Mouse (Mus musculus) regulatory T cell (primary cell): Measurements from ENCODE around the gene Crocc2.

Source experiments
- in situ Hi-C: fragments of 300-600 bp; cut with MboI, MseI; formaldehyde crosslinking; loops from one replicate; pipeline ENCODE4 v1.15.1; 2025; ENCODE audit warnings: high pct_unique_total_duplicates

Crocc2 gene

DNA sequence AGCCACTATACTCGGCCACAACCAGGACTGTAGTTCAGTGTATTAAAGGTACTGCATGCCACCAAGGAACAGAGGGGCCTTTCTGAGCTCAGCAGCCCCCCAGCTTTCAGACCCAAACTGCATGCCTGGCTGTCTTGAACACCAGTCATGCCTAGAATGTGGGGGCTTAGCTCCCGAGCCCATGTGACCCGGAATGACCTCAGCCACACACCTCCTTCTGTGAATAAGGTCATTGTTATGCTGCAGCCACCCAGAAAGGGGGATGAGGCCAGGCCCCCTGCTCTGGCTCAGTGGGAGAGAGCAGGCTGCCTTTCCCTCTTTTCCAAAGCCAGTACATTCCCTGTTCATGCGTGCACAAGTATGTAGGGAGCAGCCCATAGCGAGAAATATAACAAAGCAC, 46.1 kb downstream of the Crocc2 start:
- in situ Hi-C loops = no loop called here

GRCm38 (mm10) chr1:93216839-93217497, 48.4 kb downstream of the Crocc2 start:
- in situ Hi-C loops = no loop called here

- in situ Hi-C loops = no loop called here
These were observed 49.0 kb downstream of the Crocc2 start for GRCm38 (mm10) chr1:93217530-93217929.

GRCm38 (mm10) chr1:93220776-93221175, 52.3 kb downstream of the Crocc2 start:
- in situ Hi-C loops = loop anchor here (10.0 kb wide), 1 partner anchor 1066 kb away; no protein-coding TSS in a partner anchor

- in situ Hi-C loops = loop anchor here (10.0 kb wide), 1 partner anchor 1069 kb away; no protein-coding TSS in a partner anchor
These were observed 55.4 kb downstream of the Crocc2 start for GRCm38 (mm10) chr1:93223972-93224371.

GRCm38 (mm10) chr1:93225226-93225625, 56.7 kb downstream of the Crocc2 start:
- in situ Hi-C loops = loop anchor here (10.0 kb wide), 1 partner anchor 1070 kb away; no protein-coding TSS in a partner anchor

DNA sequence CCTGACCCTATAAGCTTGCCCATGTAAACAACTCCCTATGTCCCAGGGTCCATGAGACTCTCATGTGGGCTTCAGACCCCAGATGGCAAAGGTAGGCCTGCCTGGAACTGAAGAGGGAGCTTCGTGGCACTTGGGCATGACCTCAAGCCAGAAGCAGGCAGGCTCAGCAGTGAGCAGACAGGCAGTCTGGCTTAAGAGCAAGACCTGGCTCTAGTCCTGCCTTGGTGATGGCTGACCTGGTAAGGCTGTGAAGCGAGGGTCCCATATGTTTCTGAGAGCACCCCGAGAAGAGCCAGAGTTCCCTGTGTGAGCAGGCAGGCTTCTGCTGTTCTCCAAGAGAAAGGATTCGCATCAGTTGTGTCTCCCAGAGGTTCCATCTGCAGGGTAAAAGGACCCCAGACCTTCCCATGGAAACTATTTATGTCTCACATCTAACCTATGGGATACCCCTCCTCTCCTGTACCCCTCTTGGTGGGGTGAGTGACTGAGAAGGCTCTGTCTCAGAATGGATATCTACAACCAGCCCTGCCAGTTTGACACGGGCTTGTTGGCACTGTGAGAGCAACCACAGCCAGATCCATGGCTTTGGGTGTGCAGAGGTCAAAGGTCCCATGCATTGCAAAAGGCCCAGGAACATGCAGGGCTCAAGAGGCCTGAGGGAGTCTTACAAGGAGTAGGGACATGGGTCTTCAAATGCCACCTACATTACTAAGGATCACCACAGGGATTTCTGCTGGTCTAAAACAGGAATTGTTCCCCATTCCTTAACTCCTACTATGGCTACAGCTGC, 57.4 kb downstream of the Crocc2 start:
- in situ Hi-C loops = loop anchor here (10.0 kb wide), 1 partner anchor 1071 kb away; no protein-coding TSS in a partner anchor

DNA sequence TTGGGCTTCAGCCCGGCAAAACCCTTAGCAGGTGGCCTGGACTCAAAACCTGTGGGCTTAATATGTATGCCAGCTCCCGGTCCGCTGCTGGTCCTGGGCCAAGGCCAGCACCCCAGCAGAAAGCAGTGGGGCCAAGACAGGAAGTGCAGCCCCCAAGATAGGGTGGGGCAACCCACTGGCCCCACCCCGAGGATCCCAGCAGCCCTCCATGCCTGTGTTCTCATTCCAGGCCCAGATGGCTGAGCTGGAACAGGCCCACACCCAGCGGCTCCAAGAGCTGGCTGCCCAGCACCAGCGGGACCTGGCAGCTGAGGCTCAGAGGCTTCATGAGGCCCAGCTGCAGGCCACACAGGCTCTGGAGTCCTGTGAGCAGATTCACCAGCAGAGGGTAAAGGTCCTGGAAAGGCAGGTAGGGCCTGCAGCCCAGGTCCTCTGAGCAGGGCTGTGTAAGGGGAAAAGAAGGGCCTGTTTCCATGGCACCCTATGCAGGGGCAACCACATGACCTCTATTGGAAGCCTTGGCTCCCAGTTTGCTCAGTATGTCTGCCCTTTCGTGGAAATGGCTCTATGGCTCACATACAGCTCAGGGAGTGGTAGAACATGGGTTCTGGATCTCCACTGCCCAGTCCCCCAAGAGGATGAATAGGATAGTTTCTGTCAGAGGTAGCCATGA, 58.9 kb downstream of the Crocc2 start:
- in situ Hi-C loops = loop anchor here (10.0 kb wide), 1 partner anchor 1073 kb away; no protein-coding TSS in a partner anchor

DNA sequence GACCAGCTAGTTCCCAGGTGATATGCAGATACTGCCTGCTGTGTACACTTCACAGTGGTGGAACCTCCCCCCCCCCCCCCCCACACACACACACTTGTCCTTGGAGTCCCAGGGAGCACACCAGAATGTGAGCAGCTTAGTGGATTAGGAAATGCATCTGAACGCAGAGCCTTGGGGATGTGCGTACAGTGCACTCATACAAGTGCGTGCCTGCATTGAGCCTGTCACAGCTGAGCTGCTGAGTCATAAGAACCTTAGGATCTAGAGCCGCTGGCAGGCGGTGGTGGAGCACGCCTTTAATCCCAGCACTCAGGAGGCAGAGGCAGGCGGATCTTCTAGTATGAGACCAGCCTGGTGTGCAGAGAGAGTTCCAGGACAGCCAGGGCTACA, 59.4 kb downstream of the Crocc2 start:
- in situ Hi-C loops = loop anchor here (10.0 kb wide), 1 partner anchor 1073 kb away; no protein-coding TSS in a partner anchor

GRCm38 (mm10) chr1:93229221-93229620, 60.7 kb downstream of the Crocc2 start:
- in situ Hi-C loops = loop anchor here (10.0 kb wide), 1 partner anchor 1074 kb away; no protein-coding TSS in a partner anchor

- in situ Hi-C loops = loop anchor here (10.0 kb wide), 1 partner anchor 1075 kb away; no protein-coding TSS in a partner anchor
These were observed 61.1 kb downstream of the Crocc2 start for GRCm38 (mm10) chr1:93229626-93230025.

DNA sequence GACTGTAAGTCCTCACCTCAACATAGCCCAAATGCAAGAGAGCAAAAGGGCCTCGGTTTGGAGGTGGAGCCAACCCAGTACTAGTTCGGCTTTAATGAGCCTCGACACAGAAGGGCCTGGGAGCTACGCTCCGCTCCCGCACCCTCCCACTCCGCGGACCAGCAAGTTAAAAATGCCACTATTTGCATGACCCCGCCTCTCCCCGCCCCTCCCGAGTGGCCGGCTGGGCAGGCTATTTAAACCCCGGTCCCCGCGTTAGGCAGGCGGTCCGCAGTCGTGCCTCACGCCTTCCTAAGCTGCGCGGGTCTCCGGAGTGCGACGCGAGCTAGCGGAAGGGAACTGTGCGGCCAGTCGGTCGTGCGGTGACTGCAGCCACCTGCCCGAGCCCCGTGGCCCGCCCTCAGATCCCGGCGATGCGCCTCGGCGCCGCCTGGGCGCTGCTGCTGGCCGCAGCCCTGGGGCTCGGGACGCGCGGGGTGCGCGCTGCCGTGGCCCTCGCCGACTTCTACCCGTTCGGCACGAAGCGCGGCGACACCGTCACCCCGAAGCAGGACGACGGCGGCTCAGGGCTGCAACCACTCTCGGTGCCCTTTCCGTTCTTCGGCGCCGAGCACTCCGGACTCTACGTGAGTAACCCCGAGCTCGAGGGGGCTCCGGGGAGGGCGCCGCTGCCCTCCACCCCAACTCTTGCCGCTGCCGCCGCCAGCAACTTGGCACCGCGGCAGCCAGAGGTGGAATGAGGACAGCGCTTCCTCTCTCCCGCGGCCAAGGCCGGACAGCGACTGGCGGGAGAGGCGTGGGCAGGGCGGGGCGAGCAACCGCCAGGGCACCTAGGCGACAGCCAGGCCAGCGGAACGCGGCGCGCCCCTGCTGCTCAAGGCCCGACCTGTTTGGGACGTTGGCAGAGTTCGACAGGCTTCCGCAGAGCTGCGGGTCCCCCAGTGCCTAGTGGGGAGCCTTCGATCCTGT, 67.3 kb downstream of the Crocc2 start, which contains the start of gene Sned1:
Gene Sned1 (plus strand): TSS at position 266 of the 969 bp plus-strand sequence.
- in situ Hi-C loops = no loop called here

DNA sequence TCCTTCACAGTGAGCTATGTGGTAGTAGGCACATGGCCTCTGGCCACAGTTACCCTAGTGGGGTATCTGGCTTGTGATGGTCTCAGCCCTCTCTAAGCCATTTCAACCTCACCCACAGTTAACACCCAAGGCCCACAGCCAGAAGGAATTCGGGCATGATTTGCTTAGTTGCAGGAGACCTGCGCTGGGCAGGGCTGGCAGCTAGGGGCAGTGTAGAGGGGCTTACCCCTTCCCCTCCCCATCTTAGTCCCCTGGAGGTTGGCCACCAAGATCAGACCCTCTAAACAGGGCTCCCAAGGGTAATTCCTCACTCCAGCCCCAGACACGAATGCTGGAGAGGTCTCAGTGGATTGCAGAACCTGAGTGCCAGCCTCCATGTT, 68.0 kb downstream of the Crocc2 start:
- in situ Hi-C loops = no loop called here

GRCm38 (mm10) chr1:93237676-93238075, 69.2 kb downstream of the Crocc2 start:
- in situ Hi-C loops = no loop called here

DNA sequence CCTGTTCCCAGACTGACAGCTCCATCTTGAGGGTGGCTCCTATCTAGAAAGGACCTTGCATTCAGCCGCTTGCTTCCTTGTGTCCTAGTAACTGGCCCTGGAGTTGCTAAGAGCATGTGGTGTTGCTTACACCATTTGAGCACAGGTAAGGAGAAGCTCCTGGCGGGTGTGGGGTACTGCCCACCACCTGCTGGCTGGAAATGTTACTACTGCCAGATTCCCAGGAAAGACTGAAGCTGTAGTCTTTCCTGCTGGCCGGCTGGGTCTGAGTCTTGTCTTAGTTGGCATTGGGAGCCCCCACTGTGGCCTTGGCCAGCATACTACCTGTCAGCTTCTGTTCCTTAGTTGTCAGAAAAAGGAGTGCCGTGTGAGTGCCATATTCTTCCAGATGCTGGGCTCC, 69.7 kb downstream of the Crocc2 start:
- in situ Hi-C loops = no loop called here

GRCm38 (mm10) chr1:93245936-93246335, 77.4 kb downstream of the Crocc2 start:
- in situ Hi-C loops = no loop called here

GRCm38 (mm10) chr1:93252586-93252985, 84.1 kb downstream of the Crocc2 start:
- in situ Hi-C loops = no loop called here

- in situ Hi-C loops = no loop called here
These were observed 87.2 kb downstream of the Crocc2 start for GRCm38 (mm10) chr1:93255761-93256160.

GRCm38 (mm10) chr1:93257560-93257959, 89.0 kb downstream of the Crocc2 start:
- in situ Hi-C loops = no loop called here

DNA sequence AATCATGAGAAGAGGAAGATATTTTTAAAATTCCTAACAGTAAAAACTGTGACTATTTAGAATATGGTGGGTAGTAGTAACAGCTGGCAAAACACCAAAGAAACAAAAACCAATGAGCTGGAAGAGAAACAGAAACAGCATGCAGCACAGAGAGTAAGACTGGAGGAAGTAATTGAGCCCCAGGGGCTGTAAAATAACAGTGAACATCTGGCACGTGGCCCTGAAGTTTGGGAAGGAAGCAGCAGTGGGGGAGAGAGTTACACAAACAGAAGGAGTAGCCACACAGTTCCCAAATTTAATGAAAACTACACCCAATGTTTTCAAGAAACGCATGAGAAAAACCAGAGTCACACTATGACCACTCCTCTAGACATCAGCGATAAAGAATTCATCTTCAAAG, 98.7 kb downstream of the Crocc2 start:
- in situ Hi-C loops = loop anchor here (10.0 kb wide), 1 partner anchor 882 kb away; no protein-coding TSS in a partner anchor

DNA sequence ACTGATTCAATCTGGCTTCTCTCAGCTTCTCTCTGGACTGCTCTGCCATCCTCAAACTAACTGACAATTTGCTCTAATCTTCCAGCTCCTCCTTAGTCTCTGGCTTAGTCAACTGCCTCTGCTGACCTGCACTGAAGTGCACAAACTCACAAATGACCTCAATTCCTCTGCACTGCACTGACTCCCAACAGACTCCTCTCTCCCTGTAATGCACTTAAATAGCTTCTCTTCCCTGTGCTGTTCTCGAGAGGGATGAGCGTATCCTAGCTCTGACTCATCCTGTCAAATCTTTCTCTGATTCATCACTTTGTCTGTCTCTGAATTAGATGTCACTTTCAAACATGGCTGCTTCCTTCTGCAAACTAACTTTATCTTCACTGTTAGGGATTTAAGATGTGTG, 99.7 kb downstream of the Crocc2 start:
- in situ Hi-C loops = loop anchor here (10.0 kb wide), 1 partner anchor 883 kb away; no protein-coding TSS in a partner anchor
